Comparison of ENCODE assay signal across 17 mouse cellular contexts in the genomic region with DNA sequence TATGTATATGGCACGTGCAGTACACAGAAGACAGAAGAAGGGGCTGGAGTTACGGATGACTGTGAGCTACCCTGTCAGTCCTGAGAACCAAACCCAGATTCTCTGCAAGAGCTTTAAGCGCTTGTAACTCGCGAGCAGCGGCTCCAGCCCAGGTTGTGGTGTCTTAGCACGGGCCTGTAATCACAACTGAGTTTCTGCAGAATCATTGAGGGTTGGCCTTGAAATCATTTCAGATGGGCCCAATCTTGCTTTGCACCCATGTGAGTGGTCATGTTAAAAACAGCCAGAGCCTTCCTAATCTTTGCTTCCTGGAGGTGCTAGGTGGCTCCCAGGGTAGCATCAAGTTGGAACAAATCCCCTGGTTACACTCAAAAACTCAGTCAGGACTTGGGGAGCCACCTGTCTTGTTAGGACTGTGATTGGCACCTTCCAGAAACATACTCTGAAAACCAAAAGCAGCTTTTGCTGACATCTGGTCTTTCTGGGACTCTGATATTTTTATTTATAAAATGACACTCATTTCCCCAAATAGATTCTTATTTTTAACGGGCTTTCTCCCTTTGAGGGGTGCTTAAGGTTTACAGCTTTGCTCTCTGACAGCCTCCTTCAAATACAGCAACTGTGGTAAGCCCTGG. TPM values are rescaled to one million over a fixed set of nuclear protein-coding genes. Genes with fewer than 3 reads are reported as not detected.
DNase-seq lines count a peak whose midpoint lies in the region; ATAC-seq lines count a peak whose summit lies in the region.
"Had no signal": no experiment of that assay in that cellular context is flagged by ENCODE, and none has a peak within 500 bp of the region (broad histone marks: within the 10 kb centered on the region; RNA-seq: fewer than 3 reads in every experiment).

No protein-coding gene starts in this region.

- ATAC-seq in heart, embryonic 16.5 days (replicated peaks; ENCODE audit: extremely low read depth, insufficient read depth, low FRiP score) = no peak
- no peak for ATAC-seq in heart, embryonic 12.5 days (ENCODE audit: insufficient number of reproducible peaks, low FRiP score)
- no peak for ATAC-seq in intestine, embryonic 15.5 days
- ATAC-seq in midbrain, embryonic 15.5 days (replicated peaks) = no peak
- ATAC-seq: forebrain, embryonic 13.5 days; inflammation-experienced regulatory T-cells, adult 6 months had no signal

- no peaks in the 10 kb centered on the region for H3K36me3 ChIP-seq in heart, embryonic 16.5 days (ENCODE audit: control insufficient read depth, insufficient read depth)
- H3K36me3 ChIP-seq in heart, embryonic 12.5 days = peaks cover 6% of the 10 kb centered on the region
- no peaks in the 10 kb centered on the region for H3K36me3 ChIP-seq in intestine, embryonic 15.5 days
- peaks cover 24% of the 10 kb centered on the region for H3K36me3 ChIP-seq in midbrain, embryonic 15.5 days (replicated peaks)
- H3K36me3 ChIP-seq: heart, embryonic 15.5 days had no signal

- H3K9ac ChIP-seq in heart, embryonic 16.5 days (ENCODE audit: low read length) = no peak overlapping the region
- H3K9ac ChIP-seq in heart, embryonic 12.5 days = no peak overlapping the region
- H3K9ac ChIP-seq in intestine, embryonic 15.5 days = no peak overlapping the region
- H3K9ac ChIP-seq in midbrain, embryonic 15.5 days = no peak overlapping the region
- H3K9ac ChIP-seq: forebrain, embryonic 13.5 days; heart, embryonic 15.5 days; hindbrain, embryonic 12.5 days; midbrain, embryonic 12.5 days had no signal

- peaks cover 25% of the 10 kb centered on the region for H3K4me1 ChIP-seq in heart, embryonic 16.5 days (ENCODE audit: control insufficient read depth, insufficient read depth, low read length)
- H3K4me1 ChIP-seq in heart, embryonic 12.5 days (replicated peaks) = peaks cover 29% of the 10 kb centered on the region
- H3K4me1 ChIP-seq in intestine, embryonic 15.5 days (replicated peaks) = peaks cover 22% of the 10 kb centered on the region
- H3K4me1 ChIP-seq in midbrain, embryonic 15.5 days = no peaks in the 10 kb centered on the region
- H3K4me1 ChIP-seq: forebrain, embryonic 13.5 days; hindbrain, embryonic 12.5 days; midbrain, embryonic 12.5 days had no signal

- no peak overlapping the region for H3K4me3 ChIP-seq in heart, embryonic 16.5 days (ENCODE audit: low read length)
- H3K4me3 ChIP-seq in heart, embryonic 12.5 days = no peak overlapping the region
- no peak overlapping the region for H3K4me3 ChIP-seq in intestine, embryonic 15.5 days (replicated peaks)
- no peak overlapping the region for H3K4me3 ChIP-seq in midbrain, embryonic 15.5 days
- H3K4me3 ChIP-seq: forebrain, embryonic 13.5 days; heart, embryonic 15.5 days; hindbrain, embryonic 12.5 days; midbrain, embryonic 12.5 days had no signal

- no peaks in the 10 kb centered on the region for H3K9me3 ChIP-seq in heart, embryonic 16.5 days (replicated peaks; ENCODE audit: control insufficient read depth, low read length)
- H3K9me3 ChIP-seq in heart, embryonic 12.5 days (replicated peaks) = 0 out of 2 replicates have a peak, but pooled peaks cover 4% of the 10 kb centered on the region
- H3K9me3 ChIP-seq in intestine, embryonic 15.5 days = no peaks in the 10 kb centered on the region
- H3K9me3 ChIP-seq in midbrain, embryonic 15.5 days = no peaks in the 10 kb centered on the region
- H3K9me3 ChIP-seq: heart, embryonic 15.5 days; hindbrain, embryonic 12.5 days; midbrain, embryonic 12.5 days had no signal

- no peaks in the 10 kb centered on the region for H3K27me3 ChIP-seq in heart, embryonic 16.5 days (ENCODE audit: control insufficient read depth, insufficient read depth, low read length)
- H3K27me3 ChIP-seq in heart, embryonic 12.5 days (replicated peaks) = peaks cover 11% of the 10 kb centered on the region; the same call in 1 of the 2 replicates
- no peaks in the 10 kb centered on the region for H3K27me3 ChIP-seq in intestine, embryonic 15.5 days (replicated peaks)
- no peaks in the 10 kb centered on the region for H3K27me3 ChIP-seq in midbrain, embryonic 15.5 days (replicated peaks)
- H3K27me3 ChIP-seq: forebrain, embryonic 13.5 days; hindbrain, embryonic 12.5 days; midbrain, embryonic 12.5 days had no signal

- DNase-seq in thymus, postnatal 0 days (ENCODE audit: low spot score) = peak; percentile 51
- no peak for DNase-seq in thymus, postnatal 36 days
- DNase-seq in thymus, postnatal 25 days = peak; percentile 43
- DNase-seq in lung, adult 18-20 months = no peak
- DNase-seq: adrenal gland, postnatal 36 days; heart, adult 18-20 months; right cerebral cortex, adult 18-20 months; spleen, adult 18-20 months had no signal

- 85% methylated on average over 8 of the region's 8 CpGs for WGBS in heart, embryonic 16.5 days
- WGBS in heart, embryonic 12.5 days = 85% methylated on average over 8 of the region's 8 CpGs
- 85% methylated on average over 8 of the region's 8 CpGs for WGBS in intestine, embryonic 15.5 days
- WGBS in midbrain, embryonic 15.5 days = 88% methylated on average over 8 of the region's 8 CpGs

- no peak overlapping the region for H3K4me2 ChIP-seq in heart, embryonic 16.5 days (ENCODE audit: low read depth, low read length)
- H3K4me2 ChIP-seq in heart, embryonic 12.5 days = no peak overlapping the region
- H3K4me2 ChIP-seq in intestine, embryonic 15.5 days (replicated peaks) = no peak overlapping the region
- H3K4me2 ChIP-seq in midbrain, embryonic 15.5 days = no peak overlapping the region
- H3K4me2 ChIP-seq: forebrain, embryonic 13.5 days; heart, embryonic 15.5 days; hindbrain, embryonic 12.5 days; midbrain, embryonic 12.5 days had no signal

- H3K27ac ChIP-seq in heart, embryonic 16.5 days (ENCODE audit: low read length) = peak overlapping the region; percentile 48; the same call in 1 of the 2 replicates
- H3K27ac ChIP-seq in heart, embryonic 12.5 days (ENCODE audit: poor library complexity, severe bottlenecking) = no peak overlapping the region
- peak overlapping the region; percentile 79 for H3K27ac ChIP-seq in intestine, embryonic 15.5 days
- H3K27ac ChIP-seq in midbrain, embryonic 15.5 days = no peak overlapping the region
- H3K27ac ChIP-seq: forebrain, embryonic 13.5 days; heart, embryonic 15.5 days; hindbrain, embryonic 12.5 days; midbrain, embryonic 12.5 days had no signal

RNA-seq across cellular contexts. Expression of a gene that starts 27.9 kb away (rescaled TPM):
- polyA plus RNA-seq in heart, embryonic 16.5 days (2015; fragmentation: Nextera tagmentation; extraction: Ambion mirVana) = 68.0 and 78.0 TPM in 2 replicates
- 75.3 and 80.1 TPM in 2 replicates for polyA plus RNA-seq in heart, embryonic 12.5 days (2016; fragmentation: Nextera tagmentation; extraction: Ambion mirVana)
- polyA plus RNA-seq in thymus, postnatal 0 days (2015; fragmentation: Nextera tagmentation; extraction: Ambion mirVana) = 103 and 112 TPM in 2 replicates
- polyA plus RNA-seq in intestine, embryonic 15.5 days (2015; fragmentation: Nextera tagmentation; extraction: Ambion mirVana) = 92.3 and 102 TPM in 2 replicates
- polyA plus RNA-seq in midbrain, embryonic 15.5 days (2015; fragmentation: Nextera tagmentation; extraction: Ambion mirVana) = 103 and 116 TPM in 2 replicates

RNA-seq across cellular contexts. Expression of a gene that starts 28.5 kb away (rescaled TPM):
- 3.0 and 4.3 TPM in 2 replicates for polyA plus RNA-seq in heart, embryonic 16.5 days (2015; fragmentation: Nextera tagmentation; extraction: Ambion mirVana)
- 4.1 and 4.3 TPM in 2 replicates for polyA plus RNA-seq in heart, embryonic 12.5 days (2016; fragmentation: Nextera tagmentation; extraction: Ambion mirVana)
- 33.2 and 33.6 TPM in 2 replicates for polyA plus RNA-seq in thymus, postnatal 0 days (2015; fragmentation: Nextera tagmentation; extraction: Ambion mirVana)
- polyA plus RNA-seq in intestine, embryonic 15.5 days (2015; fragmentation: Nextera tagmentation; extraction: Ambion mirVana) = 11.7 and 12.9 TPM in 2 replicates
- polyA plus RNA-seq in midbrain, embryonic 15.5 days (2015; fragmentation: Nextera tagmentation; extraction: Ambion mirVana) = 17.7 and 20.2 TPM in 2 replicates

RNA-seq across cellular contexts. Expression of a gene that starts 46.6 kb away (rescaled TPM):
- polyA plus RNA-seq in heart, embryonic 16.5 days (2015; fragmentation: Nextera tagmentation; extraction: Ambion mirVana) = 11.0 and 14.0 TPM in 2 replicates
- polyA plus RNA-seq in heart, embryonic 12.5 days (2016; fragmentation: Nextera tagmentation; extraction: Ambion mirVana) = 12.3 and 13.8 TPM in 2 replicates
- polyA plus RNA-seq in thymus, postnatal 0 days (2015; fragmentation: Nextera tagmentation; extraction: Ambion mirVana) = 2.4 and 2.7 TPM in 2 replicates
- polyA plus RNA-seq in intestine, embryonic 15.5 days (2015; fragmentation: Nextera tagmentation; extraction: Ambion mirVana) = 5.7 TPM in 2 replicates
- polyA plus RNA-seq in midbrain, embryonic 15.5 days (2015; fragmentation: Nextera tagmentation; extraction: Ambion mirVana) = 4.6 and 5.2 TPM in 2 replicates

RNA-seq across cellular contexts. Expression of a gene that starts 50.1 kb away (rescaled TPM):
- polyA plus RNA-seq in heart, embryonic 16.5 days (2015; fragmentation: Nextera tagmentation; extraction: Ambion mirVana) = 11.0 and 13.3 TPM in 2 replicates
- polyA plus RNA-seq in heart, embryonic 12.5 days (2016; fragmentation: Nextera tagmentation; extraction: Ambion mirVana) = 1.4 and 2.3 TPM in 2 replicates
- polyA plus RNA-seq in thymus, postnatal 0 days (2015; fragmentation: Nextera tagmentation; extraction: Ambion mirVana) = 0.90 and 1.1 TPM in 2 replicates
- 1.6 and 2.3 TPM in 2 replicates for polyA plus RNA-seq in intestine, embryonic 15.5 days (2015; fragmentation: Nextera tagmentation; extraction: Ambion mirVana)
- polyA plus RNA-seq in midbrain, embryonic 15.5 days (2015; fragmentation: Nextera tagmentation; extraction: Ambion mirVana) = 1.9 and 2.0 TPM in 2 replicates
- polyA plus RNA-seq: inflammation-experienced regulatory T-cells, adult 6 months had no signal

Comparison
In these comparisons a context has a peak if more than half of its experiments do, and no peak if none do; other contexts are left out.
1. H3K27ac ChIP-seq: peak in heart, embryonic 16.5 days (single experiment) and intestine, embryonic 15.5 days (single experiment); none in heart, embryonic 12.5 days (single experiment) and midbrain, embryonic 15.5 days (single experiment).
2. DNase-seq: peak in thymus, postnatal 0 days (single experiment) and thymus, postnatal 25 days (single experiment); none in thymus, postnatal 36 days (0 of 2) and lung, adult 18-20 months (0 of 2).